Mouse (Mus musculus): ENCODE results near the gene Ccdc50.

DNA sequence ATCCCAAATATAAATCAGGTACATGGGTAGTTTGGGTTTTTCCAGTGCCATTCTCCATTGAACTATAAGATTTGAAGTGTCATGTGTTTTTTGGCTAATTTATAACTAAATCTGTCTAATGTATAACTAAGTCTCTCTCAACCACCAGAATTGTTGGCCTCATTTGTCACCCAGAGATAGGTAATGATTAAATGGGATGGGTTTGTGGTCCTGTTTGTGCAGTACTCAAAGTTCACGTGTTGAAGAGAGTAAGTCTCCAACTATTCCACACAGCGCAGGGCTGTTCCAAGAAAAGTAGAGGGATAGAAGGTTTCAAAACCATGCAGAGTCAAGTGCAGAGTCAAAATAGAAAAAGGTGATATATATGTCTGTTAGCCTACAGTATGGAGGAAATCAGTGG, 13.4 kb upstream of the Ccdc50 start:
- TF ChIP-seq CTCF (IDR thresholded peaks at IDR 0.05; ENCODE audit: low read depth, low read length) (no peak), POLR2A (IDR thresholded peaks at IDR 0.05; ENCODE audit: borderline replicate concordance, low read depth, low read length) (no peak)
